Mouse (Mus musculus) MEL (cell line): Measurements from ENCODE around the gene Zfp991. TPM values are rescaled to one million over a fixed set of nuclear protein-coding genes. Genes with fewer than 3 reads are reported as not detected.
"Not testable (repeated sequence)": the region's sequence is repeated elsewhere in the genome, so short reads cannot be mapped to it uniquely, and the experiment has no call there.

Experiments
- DNase-seq: peaks from one replicate; pipeline ENCODE4 v3.0.0; 2011; ENCODE audit warnings: low read depth, low spot score
- H3K27ac ChIP-seq: 2 replicates; pipeline ENCODE4 v1.5.1; 2012; ENCODE audit warnings: low read depth, mild to moderate bottlenecking, control low read depth, low read length, moderate library complexity; ENCODE audit not compliant: control insufficient read depth
- H3K27me3 ChIP-seq, 2 experiments: fragments of 150-350 bp in 1 of 2; sonication (generic) in 1 of 2; 2 replicates each; pipeline ENCODE4 v1.6.1; 2012; ENCODE audit warnings: low read length in 2 of 2, mild to moderate bottlenecking in 2 of 2, improper control_type of control experiment in 1 of 2, moderate library complexity in 1 of 2; ENCODE audit not compliant: insufficient read depth in 2 of 2, control insufficient read depth in 1 of 2
- H3K36me3 ChIP-seq, 2 experiments: 2 replicates each; pipeline ENCODE4 v1.6.1; 2012 to 2014; ENCODE audit warnings: low read length in 2 of 2, improper control_type of control experiment in 1 of 2, inconsistent platforms in 1 of 2, mild to moderate bottlenecking in 1 of 2; ENCODE audit not compliant: insufficient read depth in 2 of 2, control insufficient read depth in 1 of 2
- H3K4me1 ChIP-seq, 2 experiments: fragments of 150-350 bp in 1 of 2; sonication (generic) in 1 of 2; 2 replicates each; pipeline ENCODE4 v1.6.1; 2012; ENCODE audit warnings: low read length in 2 of 2, improper control_type of control experiment in 1 of 2, mild to moderate bottlenecking in 1 of 2; ENCODE audit not compliant: insufficient read depth in 2 of 2, control insufficient read depth in 1 of 2
- H3K4me3 ChIP-seq, 2 experiments: fragments of 150-350 bp in 1 of 2; sonication (generic) in 1 of 2; 2 replicates each; pipeline ENCODE4 v1.5.1; 2012; ENCODE audit warnings: low read depth in 2 of 2, low read length in 2 of 2, mild to moderate bottlenecking in 2 of 2, moderate library complexity in 2 of 2, control low read depth in 1 of 2, improper control_type of control experiment in 1 of 2; ENCODE audit not compliant: control insufficient read depth in 1 of 2, insufficient read depth in 1 of 2
- H3K79me2 ChIP-seq: 2 replicates; pipeline ENCODE4 v1.6.1; 2012; ENCODE audit warnings: mild to moderate bottlenecking, low read length, moderate library complexity; ENCODE audit not compliant: control insufficient read depth, poor library complexity, insufficient read depth
- H3K9ac ChIP-seq: 2 replicates; pipeline ENCODE4 v1.6.1; 2012; ENCODE audit warnings: low read depth, mild to moderate bottlenecking, control low read depth, low read length, moderate library complexity; ENCODE audit not compliant: control insufficient read depth, poor library complexity, severe bottlenecking
- H3K9me3 ChIP-seq: fragments of 150-350 bp; sonication (generic); replicated peaks from 2 replicates; pipeline ENCODE4 v1.6.1; 2012; ENCODE audit warnings: mild to moderate bottlenecking, low read length, improper control_type of control experiment, moderate library complexity; ENCODE audit not compliant: insufficient read depth
- polyA plus RNA-seq, 2 experiments: library from polyadenylated mRNA; stranded (reverse) in 1 of 2; unstranded in 1 of 2; fragments of >175 nt in 1 of 2; fragments of >200 nt in 1 of 2; gene quantifications; 2 replicates each; pipeline versions ENCODE4 v1.2.1 to v1.2.4; 2012; ENCODE audit warnings: low replicate concordance in 2 of 2, low read depth in 1 of 2; ENCODE audit not compliant: insufficient read length in 2 of 2, insufficient read depth in 1 of 2, missing spikeins in 1 of 2
- total RNA-seq: library from RNA; depleted of rRNA; stranded (reverse); fragments of 300-350 nt; gene quantifications from 2 replicates; pipeline ENCODE4 v1.2.3, GENCODE M21; 2012

Zfp991 gene
- total and polyA plus RNA-seq, 3 experiments: 1.7 to 1.9 TPM; not detected in 1

- not testable (repeated sequence) for DNase-seq, H3K4me3 ChIP-seq, H3K36me3 ChIP-seq, H3K4me1 ChIP-seq, H3K27ac ChIP-seq, H3K27me3 ChIP-seq, H3K79me2 ChIP-seq, H3K9me3 ChIP-seq, H3K9ac ChIP-seq
Measured at GRCm38 (mm10) chr4:147212182-147212928, 80.5 kb downstream of the Zfp991 start.

DNA sequence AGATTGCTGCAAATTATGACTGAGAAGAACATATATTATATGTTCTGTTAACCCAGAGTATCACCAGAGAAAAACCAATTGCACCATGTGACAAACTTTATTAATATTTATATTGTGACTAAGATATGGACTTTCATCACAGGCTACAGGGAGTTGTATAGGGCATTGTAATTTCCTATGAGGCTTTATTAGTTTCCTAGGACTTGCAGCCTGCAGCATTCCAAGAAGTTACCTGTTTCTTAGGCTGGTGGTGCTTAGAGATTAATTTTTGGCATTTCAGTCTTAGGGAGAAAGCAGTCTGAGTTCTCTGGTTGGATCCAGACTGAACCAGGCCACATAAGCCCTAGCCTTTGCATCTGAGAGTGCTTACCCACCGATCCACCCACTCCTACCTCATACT lies 82.4 kb downstream of the Zfp991 start:
- H3K27me3 ChIP-seq, H3K9ac ChIP-seq, H3K27ac ChIP-seq, DNase-seq, H3K4me1 ChIP-seq, H3K79me2 ChIP-seq, H3K9me3 ChIP-seq, H3K36me3 ChIP-seq, H3K4me3 ChIP-seq: not testable (repeated sequence)

DNA sequence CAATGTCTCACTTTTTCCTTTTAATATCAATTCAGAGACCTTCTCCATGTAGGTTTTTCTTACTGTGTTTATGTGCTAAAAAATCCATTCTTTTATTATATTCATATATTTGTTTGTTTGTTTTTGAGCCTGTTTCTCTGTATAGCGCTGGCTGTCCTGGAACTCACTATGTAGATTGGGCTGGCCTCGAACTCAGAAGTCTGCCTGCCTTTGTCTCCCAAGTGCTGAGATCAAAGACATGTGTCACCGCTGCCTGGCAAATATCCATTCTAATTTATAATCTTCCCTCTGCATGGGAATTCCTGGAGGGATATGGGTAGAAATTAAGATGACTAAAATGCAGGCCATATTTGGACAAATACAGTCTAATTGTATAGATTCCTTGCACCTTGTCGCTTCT lies 85.8 kb downstream of the Zfp991 start:
- not testable (repeated sequence) for DNase-seq, H3K9me3 ChIP-seq, H3K4me1 ChIP-seq, H3K4me3 ChIP-seq, H3K27ac ChIP-seq, H3K79me2 ChIP-seq, H3K27me3 ChIP-seq, H3K9ac ChIP-seq, H3K36me3 ChIP-seq

DNA sequence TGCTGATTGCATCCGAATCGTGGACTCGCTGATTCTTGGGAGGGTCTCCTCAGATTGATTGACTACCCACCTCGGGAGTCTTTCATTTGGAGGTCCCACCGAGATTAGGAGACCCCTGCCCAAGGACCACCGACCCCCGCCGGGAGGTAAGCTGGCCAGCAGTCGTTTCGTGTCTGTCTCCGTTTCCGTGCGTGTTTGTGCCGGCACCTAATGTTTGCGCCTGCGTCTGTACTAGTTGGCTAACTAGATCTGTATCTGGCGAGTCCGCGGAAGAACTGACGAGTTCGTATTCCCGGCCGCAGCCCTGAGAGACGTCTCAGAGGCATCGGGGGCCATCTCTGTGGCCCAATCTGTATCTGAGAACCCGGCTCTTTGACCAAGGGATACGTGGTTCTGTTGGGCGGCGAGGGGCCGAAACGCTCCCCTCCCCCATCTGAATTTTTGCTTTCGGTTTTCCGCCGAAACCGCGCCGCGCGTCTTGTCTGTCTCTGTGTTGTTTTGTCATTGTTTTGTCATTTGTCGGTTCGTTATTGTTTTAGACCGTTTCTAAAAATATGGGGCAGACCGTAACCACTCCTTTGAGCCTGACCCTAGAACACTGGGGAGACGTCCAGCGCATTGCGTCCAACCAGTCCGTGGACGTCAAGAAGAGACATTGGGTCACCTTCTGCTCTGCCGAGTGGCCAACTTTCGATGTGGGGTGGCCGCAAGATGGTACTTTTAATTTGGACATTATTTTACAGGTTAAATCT lies 87.7 kb downstream of the Zfp991 start:
- not testable (repeated sequence) for H3K4me3 ChIP-seq

GRCm38 (mm10) chr4:147220226-147220625 lies 88.4 kb downstream of the Zfp991 start:
- not testable (repeated sequence) for H3K79me2 ChIP-seq, H3K4me1 ChIP-seq, H3K27ac ChIP-seq, H3K9me3 ChIP-seq, H3K9ac ChIP-seq, H3K36me3 ChIP-seq, H3K4me3 ChIP-seq, DNase-seq, H3K27me3 ChIP-seq

More for the DNA sequence above, 87.7 kb downstream of the Zfp991 start:
- H3K9ac ChIP-seq, H3K27ac ChIP-seq, H3K79me2 ChIP-seq, H3K4me1 ChIP-seq, H3K27me3 ChIP-seq, DNase-seq, H3K36me3 ChIP-seq, H3K9me3 ChIP-seq: not testable (repeated sequence)

- not testable (repeated sequence) for H3K27ac ChIP-seq, H3K36me3 ChIP-seq, H3K9ac ChIP-seq, DNase-seq, H3K4me3 ChIP-seq, H3K9me3 ChIP-seq, H3K4me1 ChIP-seq, H3K27me3 ChIP-seq, H3K79me2 ChIP-seq
Measured at GRCm38 (mm10) chr4:147222021-147222420, 90.2 kb downstream of the Zfp991 start.

- not testable (repeated sequence) for H3K4me1 ChIP-seq, H3K79me2 ChIP-seq, DNase-seq, H3K9me3 ChIP-seq, H3K4me3 ChIP-seq, H3K27me3 ChIP-seq, H3K27ac ChIP-seq, H3K36me3 ChIP-seq, H3K9ac ChIP-seq
Measured at GRCm38 (mm10) chr4:147223778-147224435, 92.1 kb downstream of the Zfp991 start.
